ENCODE assay signal across 31 mouse cellular contexts in the genomic region with DNA sequence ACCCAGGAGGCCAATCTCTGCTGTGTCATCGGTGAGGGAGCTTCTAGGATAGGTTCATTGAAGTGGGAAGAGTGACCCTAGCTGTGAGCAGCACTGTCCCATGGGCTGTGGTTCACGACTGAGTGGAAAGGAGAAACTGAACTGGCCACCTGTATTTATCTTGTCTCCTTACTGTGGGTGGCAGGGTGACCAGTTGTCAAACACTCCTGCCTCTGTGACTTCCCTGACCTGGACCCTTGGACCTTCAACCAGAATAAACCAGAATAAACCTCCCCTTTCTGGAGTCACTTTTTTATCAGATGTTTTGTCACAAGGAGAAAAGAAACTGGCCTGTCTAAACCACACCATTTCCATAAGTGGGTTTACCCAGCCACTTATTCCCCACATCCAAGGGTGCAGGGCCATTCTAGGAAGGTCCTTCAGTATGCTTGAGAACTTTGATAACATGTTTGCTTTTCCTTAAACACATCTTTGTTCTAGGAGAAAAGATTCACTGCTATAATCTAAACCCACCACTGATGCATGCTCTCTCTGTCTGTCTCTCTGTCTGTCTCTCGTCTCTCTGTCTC.
DNase-seq lines count a peak whose midpoint lies in the region; ATAC-seq and TF ChIP-seq lines count a peak whose summit lies in the region.
"Had no signal": no experiment of that assay in that cellular context is flagged by ENCODE, and none has a peak within 500 bp of the region (broad histone marks: within the 10 kb centered on the region; RNA-seq: fewer than 3 reads in every experiment).

No protein-coding gene starts in this region.

- no peak; the same call in 1 of the 2 replicates for ATAC-seq in liver, embryonic 11.5 days (replicated peaks; ENCODE audit: low FRiP score)
- 0 out of 2 replicates have a peak, but pooled peaks have one; percentile 36 for ATAC-seq in liver, embryonic 13.5 days (ENCODE audit: low read depth)
- peak; percentile 66 for ATAC-seq in liver, embryonic 16.5 days (ENCODE audit: low read depth)
- ATAC-seq: forebrain, embryonic 15.5 days; intestine, embryonic 16.5 days; Patski had no signal

- no peaks in the 10 kb centered on the region for H3K27me3 ChIP-seq in liver, adult 2 months (ENCODE audit: control insufficient read depth, insufficient read depth, low read length)
- no peaks in the 10 kb centered on the region for H3K27me3 ChIP-seq in liver, embryonic 11.5 days (replicated peaks; ENCODE audit: control insufficient read depth, insufficient read depth, low read length)
- no peaks in the 10 kb centered on the region for H3K27me3 ChIP-seq in liver, embryonic 13.5 days
- H3K27me3 ChIP-seq in liver, embryonic 16.5 days (ENCODE audit: control insufficient read depth, insufficient read depth, low read depth, low read length), result no peaks in the 10 kb centered on the region
- H3K27me3 ChIP-seq: embryonic facial prominence, embryonic 13.5 days; forebrain, embryonic 15.5 days; heart, embryonic 15.5 days; hindbrain, embryonic 13.5 days; limb, embryonic 15.5 days; midbrain, embryonic 12.5 days; neural tube, embryonic 12.5 days; Patski had no signal

- H3K9me3 ChIP-seq in liver, embryonic 11.5 days (ENCODE audit: control insufficient read depth, low read length), result no peaks in the 10 kb centered on the region
- H3K9me3 ChIP-seq in liver, embryonic 13.5 days (replicated peaks), result no peaks in the 10 kb centered on the region
- no peaks in the 10 kb centered on the region for H3K9me3 ChIP-seq in liver, embryonic 16.5 days (replicated peaks; ENCODE audit: control insufficient read depth, low read length)
- H3K9me3 ChIP-seq: embryonic facial prominence, embryonic 13.5 days; forebrain, embryonic 10.5 days; forebrain, embryonic 15.5 days; heart, embryonic 10.5 days; heart, embryonic 15.5 days; hindbrain, embryonic 13.5 days; limb, embryonic 10.5 days; limb, embryonic 15.5 days; midbrain, embryonic 12.5 days; neural tube, embryonic 12.5 days had no signal

- no peak overlapping the region for H3K9ac ChIP-seq in liver, adult 2 months (ENCODE audit: low read depth, low read length)
- no peak overlapping the region for H3K9ac ChIP-seq in liver, embryonic 11.5 days (ENCODE audit: low read depth, low read length)
- H3K9ac ChIP-seq in liver, embryonic 13.5 days, result no peak overlapping the region
- H3K9ac ChIP-seq in liver, embryonic 16.5 days (ENCODE audit: low read depth, low read length), result no peak overlapping the region
- H3K9ac ChIP-seq: embryonic facial prominence, embryonic 13.5 days; forebrain, embryonic 15.5 days; heart, embryonic 15.5 days; hindbrain, embryonic 13.5 days; limb, embryonic 15.5 days; midbrain, embryonic 12.5 days; neural tube, embryonic 12.5 days had no signal

- no peak overlapping the region for H3K4me3 ChIP-seq in liver, adult 2 months (ENCODE audit: insufficient read depth, low read depth, low read length)
- H3K4me3 ChIP-seq in liver, embryonic 11.5 days (ENCODE audit: low read depth, low read length), result no peak overlapping the region
- H3K4me3 ChIP-seq in liver, embryonic 13.5 days (replicated peaks), result no peak overlapping the region
- H3K4me3 ChIP-seq in liver, embryonic 16.5 days (ENCODE audit: low read depth, low read length), result no peak overlapping the region
- H3K4me3 ChIP-seq: embryonic facial prominence, embryonic 13.5 days; forebrain, embryonic 10.5 days; forebrain, embryonic 15.5 days; gastrocnemius, adult 2 months; heart, embryonic 10.5 days; heart, embryonic 15.5 days; hindbrain, embryonic 13.5 days; limb, embryonic 10.5 days; limb, embryonic 15.5 days; midbrain, embryonic 12.5 days; myocyte; neural tube, embryonic 12.5 days had no signal

- no peak overlapping the region for H3K4me2 ChIP-seq in liver, embryonic 11.5 days
- H3K4me2 ChIP-seq in liver, embryonic 13.5 days, result no peak overlapping the region
- no peak overlapping the region for H3K4me2 ChIP-seq in liver, embryonic 16.5 days (ENCODE audit: low read depth, low read length)
- H3K4me2 ChIP-seq: embryonic facial prominence, embryonic 13.5 days; forebrain, embryonic 15.5 days; heart, embryonic 15.5 days; hindbrain, embryonic 13.5 days; limb, embryonic 15.5 days; midbrain, embryonic 12.5 days; neural tube, embryonic 12.5 days had no signal

- H3K36me3 ChIP-seq in liver, adult 2 months (ENCODE audit: control insufficient read depth, insufficient read depth, low read length), result no peaks in the 10 kb centered on the region
- H3K36me3 ChIP-seq in liver, embryonic 11.5 days (ENCODE audit: control insufficient read depth, insufficient read depth, low read length), result no peaks in the 10 kb centered on the region
- no peaks in the 10 kb centered on the region for H3K36me3 ChIP-seq in liver, embryonic 13.5 days
- no peaks in the 10 kb centered on the region for H3K36me3 ChIP-seq in liver, embryonic 16.5 days (ENCODE audit: control insufficient read depth, insufficient read depth)
- H3K36me3 ChIP-seq: embryonic facial prominence, embryonic 13.5 days; forebrain, embryonic 10.5 days; forebrain, embryonic 15.5 days; heart, embryonic 10.5 days; heart, embryonic 15.5 days; hindbrain, embryonic 13.5 days; limb, embryonic 10.5 days; limb, embryonic 15.5 days; midbrain, embryonic 12.5 days; neural tube, embryonic 12.5 days had no signal

- peak overlapping the region; percentile 74 for H3K27ac ChIP-seq in liver, adult 2 months (replicated peaks; ENCODE audit: insufficient read depth, low read depth, low read length)
- no peak overlapping the region for H3K27ac ChIP-seq in liver, embryonic 11.5 days (ENCODE audit: low read depth, low read length)
- no peak overlapping the region for H3K27ac ChIP-seq in liver, embryonic 13.5 days
- no peak overlapping the region for H3K27ac ChIP-seq in liver, embryonic 16.5 days (ENCODE audit: low read length)
- H3K27ac ChIP-seq: embryonic facial prominence, embryonic 13.5 days; forebrain, embryonic 10.5 days; forebrain, embryonic 15.5 days; gastrocnemius, adult 2 months; heart, embryonic 10.5 days; heart, embryonic 15.5 days; hindbrain, embryonic 13.5 days; kidney, postnatal 0 days; limb, embryonic 10.5 days; limb, embryonic 15.5 days; midbrain, embryonic 12.5 days; neural tube, embryonic 12.5 days had no signal

- H3K79me2 ChIP-seq in liver, adult 2 months (ENCODE audit: control insufficient read depth, insufficient read depth, low read length), result no peaks in the 10 kb centered on the region; the same call in 1 of the 2 replicates

- peak; percentile 89 for DNase-seq in liver, adult 2 months (ENCODE audit: extremely low read depth, low read depth, low spot score)
- DNase-seq in liver, embryonic 11.5 days (ENCODE audit: low spot score), result no peak
- DNase-seq in liver, embryonic 13.5 days, result no peak
- peak; percentile 59 for DNase-seq in lung, postnatal 25 days (ENCODE audit: low spot score)
- no peak for DNase-seq in frontal cortex, postnatal 36 days (ENCODE audit: low spot score in 2 of 2)
- no peak for DNase-seq in cerebellum, adult 18-20 months
- DNase-seq: adrenal gland, postnatal 10 days; cerebellum, postnatal 10 days; gastrocnemius, adult 2 months; heart, postnatal 36 days; kidney, adult 8-10 months; kidney, postnatal 4 days; right cerebral cortex, adult 18-20 months; right cerebral cortex, postnatal 4 days; thymus, adult 2 months; thymus, postnatal 36 days had no signal

- peaks cover 16% of the 10 kb centered on the region for H3K4me1 ChIP-seq in liver, adult 2 months (ENCODE audit: control insufficient read depth, insufficient read depth, low read length)
- H3K4me1 ChIP-seq in liver, embryonic 11.5 days (replicated peaks; ENCODE audit: control insufficient read depth, insufficient read depth, low read length), result no peaks in the 10 kb centered on the region; the same call in 1 of the 2 replicates
- no peaks in the 10 kb centered on the region for H3K4me1 ChIP-seq in liver, embryonic 13.5 days (replicated peaks)
- no peaks in the 10 kb centered on the region for H3K4me1 ChIP-seq in liver, embryonic 16.5 days (ENCODE audit: control insufficient read depth, low read depth, low read length)
- H3K4me1 ChIP-seq: embryonic facial prominence, embryonic 13.5 days; forebrain, embryonic 15.5 days; heart, embryonic 15.5 days; neural tube, embryonic 12.5 days had no signal

- 48% methylated on average over 3 of the region's 3 CpGs for WGBS in liver, adult 2 months
- WGBS in liver, embryonic 11.5 days, result 77% methylated on average over 3 of the region's 3 CpGs
- 59% methylated on average over 3 of the region's 3 CpGs for WGBS in liver, embryonic 13.5 days (ENCODE audit: insufficient replicate concordance)
- 61% methylated on average over 3 of the region's 3 CpGs for WGBS in liver, embryonic 16.5 days (ENCODE audit: insufficient replicate concordance)

- TF ChIP-seq POLR2A in liver, adult 2 months (IDR thresholded peaks at IDR 0.05; ENCODE audit: extremely low read depth, insufficient read depth, low read length), result no peak

- no peak for TF ChIP-seq CTCF in liver, adult 2 months (IDR thresholded peaks at IDR 0.05; ENCODE audit: low read depth, low read length)

Comparison
In these comparisons a context has a peak if more than half of its experiments do, and no peak if none do; other contexts are left out.
1. DNase-seq: peak in liver, adult 2 months (single experiment) and lung, postnatal 25 days (single experiment); none in liver, embryonic 11.5 days (single experiment), liver, embryonic 13.5 days (single experiment), frontal cortex, postnatal 36 days (0 of 2) and cerebellum, adult 18-20 months (0 of 2).